Comparison of ENCODE assay signal across 8 mouse cellular contexts in the genomic region with DNA sequence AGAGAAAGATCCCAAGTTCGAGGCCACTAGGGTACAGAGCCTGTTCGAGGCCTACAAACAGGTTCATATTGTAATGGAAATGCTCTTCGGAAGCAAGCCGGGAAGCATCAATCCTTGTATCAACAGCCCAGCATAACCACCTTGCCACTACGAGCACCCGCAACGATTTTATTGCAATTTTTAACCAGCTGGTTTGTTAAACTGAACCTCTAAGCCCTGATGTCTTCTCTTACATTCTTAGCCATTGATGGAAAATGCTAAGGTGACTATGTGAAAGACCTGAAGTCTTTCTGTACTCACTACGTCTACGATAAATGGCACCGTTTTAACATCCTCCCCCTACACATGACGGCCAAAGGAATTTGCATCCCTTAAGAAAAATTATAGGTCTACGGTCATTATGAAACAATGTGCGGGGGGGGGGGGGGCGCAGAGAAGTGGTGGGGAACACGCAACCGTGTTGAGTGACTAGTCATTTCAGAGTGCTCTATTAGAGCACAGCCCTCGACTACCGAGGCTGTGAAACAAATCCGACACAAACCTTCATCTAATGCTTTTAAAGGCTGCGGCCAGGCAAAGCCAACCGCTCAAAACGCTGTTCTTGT. TPM values are rescaled to one million over a fixed set of nuclear protein-coding genes. Genes with fewer than 3 reads are reported as not detected.
A peak's percentile ranks its signal among the peaks of the same experiment; 100 is the strongest.
DNase-seq lines count a peak whose midpoint lies in the region; ATAC-seq and TF ChIP-seq lines count a peak whose summit lies in the region.

No protein-coding gene starts in this region.

- H3K4me1 ChIP-seq in kidney, postnatal 0 days (replicated peaks; ENCODE audit: insufficient read depth, low read length): peaks cover 7% of the 10 kb centered on the region
- H3K4me1 ChIP-seq in bone marrow, adult 2 months (ENCODE audit: control insufficient read depth, insufficient read depth, low read length): peaks cover 1% of the 10 kb centered on the region; the same call in 1 of the 2 replicates
- H3K4me1 ChIP-seq in hindbrain, embryonic 15.5 days (replicated peaks): peaks cover 38% of the 10 kb centered on the region

- peak overlapping the region; percentile 81 for H3K4me2 ChIP-seq in kidney, postnatal 0 days (ENCODE audit: low read length)
- H3K4me2 ChIP-seq in hindbrain, embryonic 15.5 days: peak overlapping the region; percentile 59
- H3K4me2 ChIP-seq in myocyte (ENCODE audit: low read depth): peak overlapping the region; percentile 95

- peak overlapping the region; percentile 87 for H3K4me3 ChIP-seq in kidney, postnatal 0 days (replicated peaks; ENCODE audit: low read depth, low read length)
- H3K4me3 ChIP-seq in bone marrow, adult 2 months (replicated peaks; ENCODE audit: control insufficient read depth, low read depth, low read length): peak overlapping the region; percentile 98
- H3K4me3 ChIP-seq in hindbrain, embryonic 15.5 days: peak overlapping the region; percentile 63
- peak overlapping the region; percentile 62 for H3K4me3 ChIP-seq in myocyte

- peak overlapping the region; percentile 99 for H3K9ac ChIP-seq in kidney, postnatal 0 days (ENCODE audit: low read depth, low read length)
- H3K9ac ChIP-seq in hindbrain, embryonic 15.5 days: peak overlapping the region; percentile 89

- peak overlapping the region; percentile 98 for H3K27ac ChIP-seq in kidney, postnatal 0 days
- H3K27ac ChIP-seq in bone marrow, adult 2 months (ENCODE audit: control insufficient read depth, insufficient read depth, low read depth, low read length, poor library complexity): peak overlapping the region; percentile 98
- H3K27ac ChIP-seq in hindbrain, embryonic 15.5 days (replicated peaks): peak overlapping the region; percentile 99

- no peak for TF ChIP-seq CTCF in kidney, postnatal 0 days (IDR thresholded peaks at IDR 0.05; ENCODE audit: low read depth)
- no peak for TF ChIP-seq CTCF in bone marrow, adult 2 months (IDR thresholded peaks at IDR 0.05; ENCODE audit: control insufficient read depth, insufficient read depth, low read length)

- WGBS in kidney, postnatal 0 days: 3% methylated on average over 22 of the region's 22 CpGs
- WGBS in bone marrow, adult 2 months: 4% methylated on average over 22 of the region's 22 CpGs
- 3% methylated on average over 22 of the region's 22 CpGs for WGBS in hindbrain, embryonic 15.5 days

- peak overlapping the region; percentile 85 for H3ac ChIP-seq in myocyte (ENCODE audit: control insufficient read depth, insufficient read length)

- H3K79me2 ChIP-seq in myocyte (ENCODE audit: control insufficient read depth, insufficient read depth): peaks cover 50% of the 10 kb centered on the region

- no peak for ATAC-seq in kidney, postnatal 0 days (replicated peaks; ENCODE audit: low FRiP score, low read depth)
- ATAC-seq in hindbrain, embryonic 15.5 days (ENCODE audit: low FRiP score, low read depth): peak; percentile 16; the same call in 1 of the 2 replicates

- no peaks in the 10 kb centered on the region for H3K9me3 ChIP-seq in kidney, postnatal 0 days (replicated peaks; ENCODE audit: low read length)
- no peaks in the 10 kb centered on the region for H3K9me3 ChIP-seq in hindbrain, embryonic 15.5 days

- DNase-seq in kidney, postnatal 0 days (ENCODE audit: low spot score): peak; percentile 37
- no peak for DNase-seq in kidney, postnatal 25 days
- DNase-seq in adrenal gland, postnatal 25 days: no peak
- no peak for DNase-seq in right cerebral cortex, adult 18-20 months
- no peak for DNase-seq in kidney, postnatal 36 days

- TF ChIP-seq POLR2A in bone marrow, adult 2 months (IDR thresholded peaks at IDR 0.05; ENCODE audit: borderline replicate concordance, control insufficient read depth, low read depth, low read length): no peak
- TF ChIP-seq POLR2A in myocyte (IDR thresholded peaks at IDR 0.05; ENCODE audit: insufficient read length, low read depth): no peak

- H3K36me3 ChIP-seq in kidney, postnatal 0 days (ENCODE audit: insufficient read depth, low read length): no peaks in the 10 kb centered on the region
- H3K36me3 ChIP-seq in hindbrain, embryonic 15.5 days: no peaks in the 10 kb centered on the region
- no peaks in the 10 kb centered on the region for H3K36me3 ChIP-seq in myocyte (ENCODE audit: control insufficient read depth, insufficient read depth)

- H3K27me3 ChIP-seq in kidney, postnatal 0 days (ENCODE audit: insufficient read depth, low read length): no peaks in the 10 kb centered on the region
- no peaks in the 10 kb centered on the region for H3K27me3 ChIP-seq in hindbrain, embryonic 15.5 days
- no peaks in the 10 kb centered on the region for H3K27me3 ChIP-seq in myocyte (ENCODE audit: control insufficient read depth, insufficient read depth, insufficient read length)

TF ChIP-seq in myocyte, 11 proteins besides CTCF, POLR2A, EP300 and RAD21:
- TF ChIP-seq REST (IDR thresholded peaks at IDR 0.05; ENCODE audit: insufficient read depth, insufficient read length) (no peak), CEBPB (IDR thresholded peaks at IDR 0.05; ENCODE audit: insufficient read depth, poor library complexity, severe bottlenecking) (no peak), SRF (IDR thresholded peaks at IDR 0.05; ENCODE audit: control insufficient read depth, insufficient read length, low read depth) (no peak), E2F4 (IDR thresholded peaks at IDR 0.05; ENCODE audit: insufficient read depth) (no peak), POLR2AphosphoS2 (IDR thresholded peaks at IDR 0.05; ENCODE audit: insufficient read length, low read depth) (no peak), MAX (IDR thresholded peaks at IDR 0.05; ENCODE audit: low read depth) (no peak), USF1 (IDR thresholded peaks at IDR 0.05; ENCODE audit: low read depth) (no peak), MYOG (IDR thresholded peaks at IDR 0.05; ENCODE audit: control insufficient read depth in 1 of 3, insufficient read depth in 1 of 3, insufficient read length in 2 of 3, low read depth in 2 of 3) (no peak), TCF3 (IDR thresholded peaks at IDR 0.05; ENCODE audit: insufficient read length, low read depth) (no peak)

RNA-seq across cellular contexts. Expression of gene Ina, which starts 53.3 kb away (rescaled TPM):
- polyA plus RNA-seq in kidney, postnatal 0 days (2015; fragmentation: Nextera tagmentation; extraction: Ambion mirVana): 0.05 and 0.24 TPM in 2 replicates
- not detected in 2 replicates for polyA plus RNA-seq in bone marrow, adult 2 months (2011; ENCODE audit: insufficient read depth, insufficient read length, low replicate concordance, missing spikeins)
- polyA plus RNA-seq in hindbrain, embryonic 15.5 days (2015; fragmentation: Nextera tagmentation; extraction: Ambion mirVana): 526 and 612 TPM in 2 replicates
- not detected for polyA plus RNA-seq in myocyte (2012; fragmentation: generic; extraction: Trizol)
- total RNA-seq in adrenal gland, postnatal 25 days (2021): 5.1 and 5.4 TPM in 2 replicates

RNA-seq across cellular contexts. Expression of gene Nt5c2, which starts 53.8 kb away (rescaled TPM):
- 68.4 and 87.5 TPM in 2 replicates for polyA plus RNA-seq in kidney, postnatal 0 days (2015; fragmentation: Nextera tagmentation; extraction: Ambion mirVana)
- polyA plus RNA-seq in bone marrow, adult 2 months (2011; ENCODE audit: insufficient read depth, insufficient read length, low replicate concordance, missing spikeins): 21.9 and 39.2 TPM in 2 replicates
- polyA plus RNA-seq in hindbrain, embryonic 15.5 days (2015; fragmentation: Nextera tagmentation; extraction: Ambion mirVana): 74.1 and 81.2 TPM in 2 replicates
- 19.5 TPM for polyA plus RNA-seq in myocyte (2012; fragmentation: generic; extraction: Trizol)
- 59.5 and 64.5 TPM in 2 replicates for total RNA-seq in adrenal gland, postnatal 25 days (2021)

Comparison
In these comparisons a context has a peak if more than half of its experiments do, and no peak if none do; other contexts are left out.
1. RNA of gene Ina, which starts 53.3 kb away (polyA plus RNA-seq): 526 to 612 TPM in hindbrain, embryonic 15.5 days; 0.05 to 0.24 TPM in kidney, postnatal 0 days, not detected in bone marrow, adult 2 months and not detected in myocyte (single experiment); every median in the first group is over 100 times any median in the second.
2. Peak in every context shown above with its lines, with median percentiles within 50 percentile points of each other: H3K27ac ChIP-seq, H3K4me2 ChIP-seq and H3K4me3 ChIP-seq.